Mouse (Mus musculus): ENCODE measurements at regions not wholly inside any gene's neighbourhood (a gene's known extent, or its start where the extent isn't known, plus 50 kb on each side); places are given as distances from the start of the nearest gene placed in this dataset.

DNA sequence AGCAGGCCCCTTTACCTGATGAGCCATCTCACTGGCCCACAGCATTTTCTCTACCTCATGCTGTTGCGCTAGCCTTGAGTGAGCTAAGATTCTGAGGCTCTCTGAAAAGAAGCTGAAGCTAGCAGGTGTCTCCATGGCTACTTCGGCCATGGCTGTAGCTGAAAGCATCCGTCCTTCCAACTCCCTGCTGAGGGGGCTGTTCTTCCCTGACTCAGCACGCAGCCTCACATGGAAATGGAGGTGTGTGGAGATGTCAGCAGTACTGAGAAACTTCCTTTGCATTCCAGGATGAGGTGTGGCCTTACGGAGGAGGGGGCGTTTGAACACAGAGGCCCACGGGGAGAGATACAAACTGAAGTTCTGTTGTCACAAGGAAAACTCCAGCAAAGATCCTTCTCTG, 201.0 kb downstream of the 3110018I06Rik start:
- 63% methylated on average over 7 of the region's 7 CpGs for WGBS
- Histone ChIP-seq H3K4me1 (ENCODE audit: control insufficient read depth in 2 of 2, insufficient read depth in 2 of 2, low read length in 2 of 2) (peaks cover 3 to 7% of the 10 kb centered on the region in 2 experiments), H3K27me3 (ENCODE audit: control insufficient read depth, insufficient read depth, low read length) (no peaks in the 10 kb centered on the region; the same call in 1 of the 2 replicates), H3K27ac (replicated peaks in 1 of 2; ENCODE audit: control insufficient read depth in 1 of 2, insufficient read depth in 1 of 2, low read depth in 2 of 2, low read length in 2 of 2) (no peak overlapping the region), H3K9me3 (ENCODE audit: control insufficient read depth, low read length) (no peaks in the 10 kb centered on the region), H3K36me3 (ENCODE audit: control insufficient read depth, insufficient read depth, low read length) (no peaks in the 10 kb centered on the region), H3K4me2 (ENCODE audit: low read length) (no peak overlapping the region), H3K9ac (ENCODE audit: low read length) (no peak overlapping the region), H3K4me3 (ENCODE audit: control insufficient read depth in 1 of 2, insufficient read depth in 1 of 2, low read depth in 1 of 2, low read length in 2 of 2) (no peak overlapping the region)
- ATAC-seq (ENCODE audit: insufficient number of reproducible peaks, insufficient read depth, low FRiP score, low read depth) = no peak

DNA sequence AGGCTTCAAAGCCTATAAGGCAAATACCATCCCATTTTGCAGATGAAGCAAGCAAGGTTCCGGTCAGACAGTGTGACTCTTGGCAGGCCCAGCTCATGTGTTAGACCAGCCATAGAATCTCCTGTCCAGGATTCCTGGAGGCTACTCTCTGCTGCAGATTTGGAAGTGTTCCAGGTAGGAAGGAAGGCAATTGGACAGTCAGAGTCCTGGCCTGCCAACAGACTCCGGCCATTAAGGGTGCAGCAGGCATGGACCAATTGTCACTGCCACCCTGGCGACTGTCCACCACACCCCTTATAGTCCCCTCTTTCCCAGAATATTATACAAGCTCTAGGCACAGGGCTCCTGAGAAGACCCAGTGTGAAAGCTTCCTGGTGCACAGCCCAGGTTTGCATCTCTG, 201.6 kb downstream of the 3110018I06Rik start:
- ATAC-seq (ENCODE audit: insufficient number of reproducible peaks, insufficient read depth, low FRiP score, low read depth) = no peak
- Histone ChIP-seq H3K27ac (replicated peaks in 1 of 2; ENCODE audit: control insufficient read depth in 1 of 2, insufficient read depth in 1 of 2, low read depth in 2 of 2, low read length in 2 of 2) (no peak overlapping the region), H3K4me3 (ENCODE audit: control insufficient read depth in 1 of 2, insufficient read depth in 1 of 2, low read depth in 1 of 2, low read length in 2 of 2) (no peak overlapping the region), H3K9ac (ENCODE audit: low read length) (no peak overlapping the region), H3K9me3 (ENCODE audit: control insufficient read depth, low read length) (no peaks in the 10 kb centered on the region), H3K4me2 (ENCODE audit: low read length) (no peak overlapping the region), H3K4me1 (ENCODE audit: control insufficient read depth in 2 of 2, insufficient read depth in 2 of 2, low read length in 2 of 2) (peaks cover 3 to 7% of the 10 kb centered on the region in 2 experiments), H3K36me3 (ENCODE audit: control insufficient read depth, insufficient read depth, low read length) (no peaks in the 10 kb centered on the region), H3K27me3 (ENCODE audit: control insufficient read depth, insufficient read depth, low read length) (no peaks in the 10 kb centered on the region; the same call in 1 of the 2 replicates)
- WGBS = 67% methylated on average over 3 of the region's 3 CpGs

DNA sequence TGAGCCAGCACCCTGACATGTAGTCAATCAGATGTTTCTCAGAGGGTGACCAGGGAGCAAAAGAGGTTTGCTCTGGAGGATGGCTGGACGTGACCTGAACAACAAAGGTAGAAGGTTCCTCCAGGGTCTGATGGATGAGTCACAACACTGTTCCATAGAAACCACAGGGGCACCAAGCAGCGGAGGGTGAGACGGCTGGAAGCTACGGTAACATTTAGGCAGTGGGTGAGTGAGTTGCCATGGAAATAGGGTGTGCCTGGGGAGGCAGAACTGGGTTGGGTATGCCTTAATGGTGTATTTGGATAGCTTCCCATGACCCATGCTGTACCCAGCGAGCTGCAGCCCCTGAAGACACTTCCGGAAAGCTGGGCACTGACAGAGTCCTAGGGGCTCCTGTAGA, 205.3 kb downstream of the 3110018I06Rik start:
- Histone ChIP-seq H3K4me1 (ENCODE audit: control insufficient read depth in 2 of 2, insufficient read depth in 2 of 2, low read length in 2 of 2) (no peaks in the 10 kb centered on the region), H3K36me3 (ENCODE audit: control insufficient read depth, insufficient read depth, low read length) (no peaks in the 10 kb centered on the region), H3K4me3 (ENCODE audit: control insufficient read depth in 1 of 2, insufficient read depth in 1 of 2, low read depth in 1 of 2, low read length in 2 of 2) (no peak overlapping the region), H3K9ac (ENCODE audit: low read length) (no peak overlapping the region), H3K27ac (replicated peaks in 1 of 2; ENCODE audit: control insufficient read depth in 1 of 2, insufficient read depth in 1 of 2, low read depth in 2 of 2, low read length in 2 of 2) (no peak overlapping the region), H3K4me2 (ENCODE audit: low read length) (no peak overlapping the region), H3K27me3 (ENCODE audit: control insufficient read depth, insufficient read depth, low read length) (no peaks in the 10 kb centered on the region; the same call in 1 of the 2 replicates), H3K9me3 (ENCODE audit: control insufficient read depth, low read length) (no peaks in the 10 kb centered on the region)
- ATAC-seq (ENCODE audit: insufficient number of reproducible peaks, insufficient read depth, low FRiP score, low read depth) = no peak
- 79% methylated on average over 6 of the region's 6 CpGs for WGBS

DNA sequence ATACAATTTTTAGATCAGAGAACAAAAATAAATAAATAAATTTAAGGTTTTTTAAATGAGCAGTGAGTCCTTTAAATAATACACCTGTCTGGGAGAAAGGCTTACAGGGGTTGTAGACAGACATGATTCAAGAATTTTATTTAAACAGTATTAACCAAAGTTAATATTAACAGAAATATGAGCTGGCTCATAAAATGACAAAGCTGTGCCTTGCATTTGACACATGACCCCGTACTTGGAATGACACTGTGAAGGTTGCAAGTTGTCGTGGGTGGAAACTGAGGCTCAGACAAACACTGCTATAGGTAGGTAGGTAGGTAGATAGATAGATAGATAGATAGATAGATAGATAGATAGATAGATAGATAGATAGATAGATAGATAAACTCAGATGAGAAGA, 206.6 kb downstream of the 3110018I06Rik start:
- no peaks in the 10 kb centered on the region for H3K9me3 ChIP-seq (ENCODE audit: control insufficient read depth, low read length)
- WGBS = 89% methylated on average over 2 of the region's 2 CpGs
- no peak overlapping the region for H3K4me2 ChIP-seq (ENCODE audit: low read length)
- no peaks in the 10 kb centered on the region; the same call in 1 of the 2 replicates for H3K27me3 ChIP-seq (ENCODE audit: control insufficient read depth, insufficient read depth, low read length)
- no peak overlapping the region for H3K27ac ChIP-seq (replicated peaks in 1 of 2; ENCODE audit: control insufficient read depth in 1 of 2, insufficient read depth in 1 of 2, low read depth in 2 of 2, low read length in 2 of 2)
- no peak overlapping the region for H3K9ac ChIP-seq (ENCODE audit: low read length)
- H3K36me3 ChIP-seq (ENCODE audit: control insufficient read depth, insufficient read depth, low read length) = no peaks in the 10 kb centered on the region
- ATAC-seq (ENCODE audit: insufficient number of reproducible peaks, insufficient read depth, low FRiP score, low read depth) = no peak
- H3K4me1 ChIP-seq (ENCODE audit: control insufficient read depth in 2 of 2, insufficient read depth in 2 of 2, low read length in 2 of 2) = no peaks in the 10 kb centered on the region
- no peak overlapping the region for H3K4me3 ChIP-seq (ENCODE audit: control insufficient read depth in 1 of 2, insufficient read depth in 1 of 2, low read depth in 1 of 2, low read length in 2 of 2)

DNA sequence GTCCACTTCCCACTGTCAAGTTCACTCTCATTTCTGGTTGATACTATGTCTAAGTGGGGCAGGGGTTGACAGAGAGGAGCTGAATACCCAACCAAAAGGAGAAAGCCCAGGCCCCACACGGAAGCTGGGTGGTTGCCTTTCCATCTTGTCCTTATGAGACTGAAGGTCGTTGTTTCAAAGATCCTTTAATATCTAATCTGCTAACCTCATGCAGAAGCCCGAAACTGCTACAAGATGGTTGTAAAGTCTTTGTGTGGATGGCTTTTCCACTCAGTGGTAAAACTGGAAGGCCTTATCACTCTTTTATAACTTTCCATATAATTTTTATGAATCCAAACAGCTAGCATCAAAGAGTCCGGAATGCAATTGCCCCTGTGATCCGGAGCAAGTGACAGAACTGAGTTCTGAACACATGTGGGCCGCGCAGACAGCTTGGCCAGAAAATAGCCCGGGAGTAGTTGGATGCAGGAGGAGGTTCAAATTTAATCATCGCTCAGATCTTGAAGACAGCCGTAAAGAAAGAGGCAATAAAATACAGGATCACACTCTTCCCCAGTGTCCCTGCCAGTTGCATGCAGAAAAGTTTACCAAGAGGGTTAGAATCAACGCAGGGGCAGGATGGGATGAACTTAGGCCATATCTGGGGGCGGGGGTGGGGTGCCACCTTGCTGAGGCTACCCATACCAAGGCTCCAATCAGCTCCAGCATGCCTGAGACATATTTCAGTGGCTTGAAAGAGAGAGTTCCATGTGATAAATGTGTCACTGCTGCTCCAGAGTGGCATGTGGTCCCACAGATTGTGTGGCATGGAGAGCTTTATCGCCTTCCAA, 207.2 kb downstream of the 3110018I06Rik start:
- H3K4me1 ChIP-seq (ENCODE audit: control insufficient read depth in 2 of 2, insufficient read depth in 2 of 2, low read length in 2 of 2) = no peaks in the 10 kb centered on the region

DNA sequence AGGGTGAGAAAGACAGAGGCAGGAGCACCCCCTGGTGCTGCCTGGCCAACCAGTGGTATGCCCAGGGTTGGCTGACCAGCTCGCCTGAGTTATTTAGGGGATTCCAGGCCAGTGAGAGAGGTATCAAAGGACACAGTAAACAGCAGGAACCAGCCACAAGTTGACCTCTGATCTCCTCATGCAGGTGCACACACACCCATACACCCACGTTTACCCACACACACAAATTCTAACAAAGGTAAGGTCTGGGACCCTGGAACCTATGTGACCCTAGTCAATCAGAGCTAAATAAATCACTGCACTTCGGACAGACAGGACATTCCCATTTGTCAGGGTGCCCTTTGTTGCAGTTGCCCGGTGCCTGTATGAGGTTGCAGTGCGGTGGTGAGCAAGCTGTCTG, 211.9 kb downstream of the 3110018I06Rik start:
- Histone ChIP-seq H3K9ac (ENCODE audit: low read length) (no peak overlapping the region), H3K36me3 (ENCODE audit: control insufficient read depth, insufficient read depth, low read length) (no peaks in the 10 kb centered on the region), H3K4me3 (ENCODE audit: control insufficient read depth in 1 of 2, insufficient read depth in 1 of 2, low read depth in 1 of 2, low read length in 2 of 2) (no peak overlapping the region), H3K9me3 (ENCODE audit: control insufficient read depth, low read length) (no peaks in the 10 kb centered on the region), H3K4me2 (ENCODE audit: low read length) (no peak overlapping the region), H3K27me3 (ENCODE audit: control insufficient read depth, insufficient read depth, low read length) (no peaks in the 10 kb centered on the region), H3K4me1 (ENCODE audit: control insufficient read depth in 2 of 2, insufficient read depth in 2 of 2, low read length in 2 of 2) (0 out of 4 replicates have a peak, but pooled peaks cover 0 to 2% of the 10 kb centered on the region in 2 experiments), H3K27ac (replicated peaks in 1 of 2; ENCODE audit: control insufficient read depth in 1 of 2, insufficient read depth in 1 of 2, low read depth in 2 of 2, low read length in 2 of 2) (no peak overlapping the region)
- ATAC-seq (ENCODE audit: insufficient number of reproducible peaks, insufficient read depth, low FRiP score, low read depth) = no peak
- 58% methylated on average over 5 of the region's 5 CpGs for WGBS

More for the DNA sequence above, 207.2 kb downstream of the 3110018I06Rik start:
- H3K4me3 ChIP-seq (ENCODE audit: control insufficient read depth in 1 of 2, insufficient read depth in 1 of 2, low read depth in 1 of 2, low read length in 2 of 2) = no peak overlapping the region
- no peaks in the 10 kb centered on the region; the same call in 1 of the 2 replicates for H3K27me3 ChIP-seq (ENCODE audit: control insufficient read depth, insufficient read depth, low read length)
- no peaks in the 10 kb centered on the region for H3K9me3 ChIP-seq (ENCODE audit: control insufficient read depth, low read length)
- no peak overlapping the region for H3K4me2 ChIP-seq (ENCODE audit: low read length)
- no peak for ATAC-seq (ENCODE audit: insufficient number of reproducible peaks, insufficient read depth, low FRiP score, low read depth)
- 83% methylated on average over 13 of the region's 13 CpGs for WGBS
- H3K36me3 ChIP-seq (ENCODE audit: control insufficient read depth, insufficient read depth, low read length) = no peaks in the 10 kb centered on the region
- no peak overlapping the region for H3K27ac ChIP-seq (replicated peaks in 1 of 2; ENCODE audit: control insufficient read depth in 1 of 2, insufficient read depth in 1 of 2, low read depth in 2 of 2, low read length in 2 of 2)
- no peak overlapping the region for H3K9ac ChIP-seq (ENCODE audit: low read length)

DNA sequence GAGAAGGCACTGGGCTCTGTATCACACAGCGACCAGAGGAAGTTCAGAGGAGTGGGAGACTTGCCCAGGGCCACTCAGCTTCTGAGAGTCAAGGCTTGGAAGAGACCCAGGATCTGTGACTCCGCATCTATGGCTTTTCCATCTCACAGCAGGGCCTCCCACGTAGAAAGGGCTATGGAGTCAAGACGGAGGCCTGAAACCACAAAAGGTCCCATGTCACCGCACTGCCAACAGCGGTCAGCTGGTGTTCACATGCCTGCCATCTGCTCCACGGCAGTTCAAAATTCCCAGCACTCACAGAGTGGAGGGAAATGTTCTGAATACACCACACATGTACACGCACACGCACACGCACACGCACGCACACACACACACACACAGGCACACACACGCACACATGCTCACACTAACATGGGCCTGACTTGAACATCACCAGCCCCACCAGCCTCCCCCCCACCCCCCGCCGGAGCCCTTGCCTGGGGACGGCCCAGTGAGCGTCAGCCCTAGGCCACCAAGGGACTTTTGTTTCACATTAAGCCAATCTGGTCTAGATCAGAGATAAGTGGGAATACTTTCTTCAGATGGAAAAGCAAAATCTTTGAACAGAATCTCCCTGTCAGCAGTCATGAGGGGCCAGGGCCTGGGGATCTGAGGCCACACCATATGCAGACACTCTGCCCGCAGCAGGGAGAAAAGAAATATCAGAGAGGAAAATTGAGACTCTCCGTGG, 212.6 kb downstream of the 3110018I06Rik start:
- no peak for ATAC-seq (ENCODE audit: insufficient number of reproducible peaks, insufficient read depth, low FRiP score, low read depth)
- 81% methylated on average over 19 of the region's 19 CpGs for WGBS
- no peaks in the 10 kb centered on the region for H3K36me3 ChIP-seq (ENCODE audit: control insufficient read depth, insufficient read depth, low read length)
- H3K4me2 ChIP-seq (ENCODE audit: low read length) = no peak overlapping the region
- H3K27ac ChIP-seq (replicated peaks in 1 of 2; ENCODE audit: control insufficient read depth in 1 of 2, insufficient read depth in 1 of 2, low read depth in 2 of 2, low read length in 2 of 2) = no peak overlapping the region
- no peaks in the 10 kb centered on the region for H3K9me3 ChIP-seq (ENCODE audit: control insufficient read depth, low read length)
- H3K9ac ChIP-seq (ENCODE audit: low read length) = no peak overlapping the region
- 0 out of 4 replicates have a peak, but pooled peaks cover 0 to 2% of the 10 kb centered on the region in 2 experiments for H3K4me1 ChIP-seq (ENCODE audit: control insufficient read depth in 2 of 2, insufficient read depth in 2 of 2, low read length in 2 of 2)
- no peaks in the 10 kb centered on the region for H3K27me3 ChIP-seq (ENCODE audit: control insufficient read depth, insufficient read depth, low read length)
- H3K4me3 ChIP-seq (ENCODE audit: control insufficient read depth in 1 of 2, insufficient read depth in 1 of 2, low read depth in 1 of 2, low read length in 2 of 2) = no peak overlapping the region

Data from heart, embryonic 14.5 days (tissue).